Mouse (Mus musculus) midbrain, embryonic 11.5 days (tissue): ENCODE data around the gene Btnl1. TPM values are rescaled to one million over a fixed set of nuclear protein-coding genes. Genes with fewer than 3 reads are reported as not detected.

ENCODE experiments used
- ATAC-seq: fragments of 200-750 bp; cut with Nextera tagmentation; 2 replicates; pipeline ENCODE4 v1.8.0; 2017; ENCODE audit warnings: moderate TSS enrichment, moderate library complexity; ENCODE audit not compliant: low FRiP score
- DNase-seq: peaks from one replicate; pipeline ENCODE4 v3.0.0; 2015; ENCODE audit warnings: low spot score; ENCODE audit errors: missing footprints
- H3K27ac ChIP-seq: fragments of 300-500 bp; sonication (generic); 2 replicates; pipeline ENCODE4 v1.5.1; 2014; ENCODE audit warnings: low read depth, low read length
- H3K27me3 ChIP-seq: fragments of 300-500 bp; sonication (generic); 2 replicates; pipeline ENCODE4 v1.6.1; 2014; ENCODE audit warnings: mild to moderate bottlenecking, low read length, moderate library complexity, mixed read lengths; ENCODE audit not compliant: control insufficient read depth, insufficient read depth
- H3K36me3 ChIP-seq: fragments of 300-500 bp; sonication (generic); 2 replicates; pipeline ENCODE4 v1.6.1; 2014; ENCODE audit warnings: mild to moderate bottlenecking, low read length, moderate library complexity, mixed read lengths; ENCODE audit not compliant: control insufficient read depth, insufficient read depth
- H3K4me1 ChIP-seq: fragments of 300-500 bp; sonication (generic); 2 replicates; pipeline ENCODE4 v1.6.1; 2014; ENCODE audit warnings: low read length; ENCODE audit not compliant: control insufficient read depth, insufficient read depth
- H3K4me2 ChIP-seq: fragments of 300-500 bp; sonication (generic); 2 replicates; pipeline ENCODE4 v1.6.1; 2014; ENCODE audit warnings: mild to moderate bottlenecking, moderate library complexity
- H3K4me3 ChIP-seq: fragments of 300-500 bp; sonication (generic); 2 replicates; pipeline ENCODE4 v1.5.1; 2014; ENCODE audit warnings: low read depth, low read length
- H3K9ac ChIP-seq: fragments of 300-500 bp; sonication (generic); 2 replicates; pipeline ENCODE4 v1.6.1; 2014; ENCODE audit warnings: low read length
- H3K9me3 ChIP-seq: fragments of 300-500 bp; sonication (generic); 2 replicates; pipeline ENCODE4 v1.6.1; 2016; ENCODE audit warnings: low read length; ENCODE audit not compliant: control insufficient read depth
- WGBS: fragments of 180-500 bp; shearing (Covaris S2); extraction: QIAGEN DNeasy Blood & Tissue Kit; methylation state at CpG from one replicate; pipeline ENCODE4 v1.1.7; 2014; 5-methylcytosine and 5-hydroxymethylcytosine counted together
- polyA plus RNA-seq: library from polyadenylated mRNA; unstranded; fragments of >200 nt; fragmentation: Nextera tagmentation; extraction: Ambion mirVana; gene quantifications from 2 replicates; pipeline ENCODE4 v1.2.1, GENCODE M21; 2014

Btnl1 gene
- polyA plus RNA-seq, 1 experiment from 2014 or later: not detected

GRCm38 (mm10) chr17:34398058-34398710 lies 21.3 kb downstream of the Btnl1 start:
- H3K4me1 ChIP-seq: peaks cover 4% of the 10 kb centered on the region; the same call in 1 of the 2 replicates
- H3K36me3 ChIP-seq: no peaks in the 10 kb centered on the region
- WGBS: 14% methylated on average over 9 of the region's 9 CpGs
- peak overlapping the region; percentile 94 for H3K27ac ChIP-seq
- no peak overlapping the region for H3K9ac ChIP-seq
- H3K4me2 ChIP-seq: peak overlapping the region; percentile 69; the same call in 1 of the 2 replicates
- DNase-seq: peak; percentile 92
- peak; percentile 63 for ATAC-seq
- peak overlapping the region; percentile 53 for H3K4me3 ChIP-seq
- H3K27me3 ChIP-seq: no peaks in the 10 kb centered on the region
- no peaks in the 10 kb centered on the region for H3K9me3 ChIP-seq

DNA sequence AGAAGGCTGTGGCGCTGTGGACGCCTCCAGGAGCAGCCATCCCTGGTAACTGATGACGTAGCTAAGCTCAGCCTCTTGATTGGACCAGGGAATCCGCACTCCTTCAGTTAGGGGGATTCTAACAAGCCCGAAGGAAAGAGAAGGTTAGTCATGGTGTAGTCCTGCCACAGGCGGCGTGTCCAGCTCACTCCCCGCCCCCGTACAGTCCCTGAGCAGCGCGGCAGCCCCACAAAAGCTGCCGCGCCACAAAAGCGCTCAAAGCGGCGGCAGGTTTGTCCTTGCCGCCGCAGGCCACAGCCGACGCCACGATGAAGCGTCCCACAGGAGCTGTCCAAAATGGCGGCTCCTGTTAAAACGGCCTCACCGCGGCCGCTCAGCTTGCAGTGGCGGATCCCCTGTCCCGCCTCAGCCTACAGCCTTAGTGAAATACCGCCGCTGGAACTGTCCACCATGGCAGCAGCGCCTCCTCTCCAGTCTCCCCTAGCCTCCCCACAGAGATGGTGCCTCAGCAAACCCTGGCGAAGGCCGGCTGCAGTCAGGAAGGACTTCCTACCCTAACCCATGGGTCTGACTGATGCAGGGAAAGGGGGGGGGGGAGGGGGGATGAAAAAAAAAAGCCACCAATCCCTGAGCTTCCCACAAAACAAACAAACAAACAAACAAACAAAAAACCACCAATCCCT lies 21.9 kb downstream of the Btnl1 start, which contains the start of gene BC051142:
TSS of gene BC051142 (plus strand) at position 110 of the 683 bp plus-strand sequence.
- H3K9ac ChIP-seq: peak within 1 kb of the TSS; percentile 93
- H3K27me3 ChIP-seq: no peaks in the 10 kb centered on the region
- H3K4me1 ChIP-seq: peaks cover 4% of the 10 kb centered on the region; the same call in 1 of the 2 replicates
- peak within 1 kb of the TSS; percentile 53 for H3K4me3 ChIP-seq
- WGBS: 6% methylated on average over 34 of the region's 34 CpGs
- peak within 1 kb of the TSS; percentile 94 for H3K27ac ChIP-seq
- no peaks in the 10 kb centered on the region for H3K9me3 ChIP-seq
- ATAC-seq: peak; percentile 97
- H3K4me2 ChIP-seq: peak within 1 kb of the TSS; percentile 69
- peak; percentile 98 for DNase-seq
- H3K36me3 ChIP-seq: no peaks in the 10 kb centered on the region

GRCm38 (mm10) chr17:34399394-34399715 lies 22.4 kb downstream of the Btnl1 start:
- Histone ChIP-seq H3K9me3 (no peaks in the 10 kb centered on the region), H3K27ac (peak overlapping the region; percentile 94; the same call in 1 of the 2 replicates), H3K9ac (peak overlapping the region; percentile 93), H3K27me3 (no peaks in the 10 kb centered on the region), H3K4me1 (peaks cover 4% of the 10 kb centered on the region; the same call in 1 of the 2 replicates), H3K4me2 (peak overlapping the region; percentile 69), H3K4me3 (peak overlapping the region; percentile 53), H3K36me3 (no peaks in the 10 kb centered on the region)
- 36% methylated on average over 4 of the region's 4 CpGs for WGBS
- DNase-seq (no peak), ATAC-seq (no peak)

- no peaks in the 10 kb centered on the region for H3K4me1 ChIP-seq
- DNase-seq (peak; percentile 93), ATAC-seq (no peak)
- H3K9ac ChIP-seq: no peak overlapping the region
- no peaks in the 10 kb centered on the region for H3K9me3 ChIP-seq
- H3K27ac ChIP-seq: no peak overlapping the region
- H3K4me3 ChIP-seq: no peak overlapping the region
- H3K36me3 ChIP-seq: no peaks in the 10 kb centered on the region
- H3K27me3 ChIP-seq: no peaks in the 10 kb centered on the region
- 28% methylated on average over 6 of the region's 6 CpGs for WGBS
- no peak overlapping the region for H3K4me2 ChIP-seq
Observed at GRCm38 (mm10) chr17:34411117-34411516, 34.2 kb downstream of the Btnl1 start.

DNA sequence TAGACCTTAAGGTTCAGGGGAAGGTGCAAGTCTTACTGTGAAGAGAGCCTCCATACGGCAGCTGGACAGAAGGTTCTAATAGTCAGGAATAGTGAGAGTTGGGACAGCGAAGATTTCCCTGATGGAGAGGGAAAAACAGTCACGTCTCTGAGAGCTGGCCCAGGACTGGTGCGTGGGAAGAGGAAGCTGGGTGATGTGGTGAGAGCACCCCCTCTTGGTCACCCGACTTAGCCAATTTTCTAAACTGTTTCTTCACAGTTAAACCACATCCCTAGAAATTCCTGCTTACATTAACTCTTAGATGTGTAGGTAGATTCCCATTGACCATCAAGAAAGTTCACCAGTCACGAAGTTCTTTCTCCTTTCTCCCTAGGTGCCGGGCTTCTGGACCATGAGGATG lies 43.1 kb downstream of the Btnl1 start:
- ATAC-seq (no peak), DNase-seq (no peak)
- Histone ChIP-seq H3K9ac (no peak overlapping the region), H3K9me3 (no peaks in the 10 kb centered on the region), H3K36me3 (no peaks in the 10 kb centered on the region), H3K27me3 (no peaks in the 10 kb centered on the region), H3K27ac (no peak overlapping the region), H3K4me1 (no peaks in the 10 kb centered on the region), H3K4me2 (no peak overlapping the region), H3K4me3 (no peak overlapping the region)
- 76% methylated on average over 7 of the region's 7 CpGs for WGBS

DNA sequence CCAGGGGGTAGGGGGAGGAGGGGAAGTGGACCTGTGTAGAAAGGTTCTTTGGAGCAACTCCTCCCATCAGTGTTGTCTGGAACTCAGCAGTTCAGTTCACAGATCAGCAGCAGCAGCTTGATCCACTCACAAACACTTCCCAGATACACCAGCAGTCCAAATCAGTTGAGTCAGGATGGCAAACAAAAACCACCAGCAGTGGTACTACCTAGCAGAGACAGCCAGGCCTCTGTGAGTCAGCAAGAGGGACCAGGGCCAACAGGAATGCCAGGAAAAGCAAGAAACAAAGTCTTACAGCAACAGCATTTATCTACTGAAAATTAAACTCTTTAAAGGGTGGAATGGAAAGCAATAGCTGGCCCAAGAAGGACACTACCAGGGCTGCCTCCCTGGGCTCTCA lies 50.7 kb downstream of the Btnl1 start:
- DNase-seq (no peak), ATAC-seq (no peak)
- no peaks in the 10 kb centered on the region for H3K9me3 ChIP-seq
- no peaks in the 10 kb centered on the region for H3K36me3 ChIP-seq
- H3K9ac ChIP-seq: no peak overlapping the region
- no peak overlapping the region for H3K4me2 ChIP-seq
- H3K27ac ChIP-seq: no peak overlapping the region
- no peaks in the 10 kb centered on the region for H3K4me1 ChIP-seq
- H3K4me3 ChIP-seq: no peak overlapping the region
- no peaks in the 10 kb centered on the region for H3K27me3 ChIP-seq

Other genes with a start within 250 kb of the Btnl1 start
- gene H2-DMb2, start 233.8 kb upstream of the Btnl1 start, polyA plus RNA-seq: not detected in 2 replicates
- 0.25 and 0.38 TPM in 2 replicates for gene H2-DMb1, start 224.1 kb upstream of the Btnl1 start, polyA plus RNA-seq
- gene Tap1, start 189.6 kb upstream of the Btnl1 start, polyA plus RNA-seq: 0.77 and 1.7 TPM in 2 replicates
- gene Psmb9, start 189.4 kb upstream of the Btnl1 start, polyA plus RNA-seq: 1.0 and 1.3 TPM in 2 replicates
- gene Psmb8, start 179.4 kb upstream of the Btnl1 start, polyA plus RNA-seq: 1.8 and 2.1 TPM in 2 replicates
- gene Tap2, start 173.6 kb upstream of the Btnl1 start, polyA plus RNA-seq: 0.27 and 0.63 TPM in 2 replicates
- gene H2-Ob, start 138.2 kb upstream of the Btnl1 start, polyA plus RNA-seq: not detected in 2 replicates
- 4.3 and 4.7 TPM in 2 replicates for gene H2-Ab1, start 119.4 kb upstream of the Btnl1 start, polyA plus RNA-seq
- gene H2-Aa, start 89.3 kb upstream of the Btnl1 start, polyA plus RNA-seq: not detected in 2 replicates
- gene H2-Eb1, start 71.3 kb upstream of the Btnl1 start, polyA plus RNA-seq: 1.7 TPM in 2 replicates
- not detected in 2 replicates for gene H2-Eb2, start 51.5 kb upstream of the Btnl1 start, polyA plus RNA-seq
- 0.07 TPM in 1 of 2 replicates, not detected in the other for gene Btnl2, start 22.3 kb upstream of the Btnl1 start, polyA plus RNA-seq
- gene BC051142, start 21.7 kb downstream of the Btnl1 start, polyA plus RNA-seq: 1.6 and 2.9 TPM in 2 replicates
- gene Btnl4, start 100.2 kb downstream of the Btnl1 start, polyA plus RNA-seq: not detected in 2 replicates
- not detected in 2 replicates for gene Btnl6, start 140.2 kb downstream of the Btnl1 start, polyA plus RNA-seq
- gene Notch4, start 187.1 kb downstream of the Btnl1 start, polyA plus RNA-seq: 8.9 and 15.8 TPM in 2 replicates
- 4.4 and 4.8 TPM in 2 replicates for gene Gpsm3, start 212.7 kb downstream of the Btnl1 start, polyA plus RNA-seq
- gene Pbx2, start 214.1 kb downstream of the Btnl1 start, polyA plus RNA-seq: 17.3 and 20.1 TPM in 2 replicates
- 1.4 and 1.6 TPM in 2 replicates for gene Ager, start 220.7 kb downstream of the Btnl1 start, polyA plus RNA-seq
- 180 and 185 TPM in 2 replicates for gene Rnf5, start 226.6 kb downstream of the Btnl1 start, polyA plus RNA-seq
- 68.4 and 75.3 TPM in 2 replicates for gene Agpat1, start 227.1 kb downstream of the Btnl1 start, polyA plus RNA-seq
- 3.3 and 3.8 TPM in 2 replicates for gene Egfl8, start 238.8 kb downstream of the Btnl1 start, polyA plus RNA-seq